Mouse (Mus musculus): ENCODE measurements around the gene Gm5136. TPM values are rescaled to one million over a fixed set of nuclear protein-coding genes. Genes with fewer than 3 reads are reported as not detected.
A peak's percentile ranks its signal among the peaks of the same experiment; 100 is the strongest.

Gene Gm5136
- polyA plus RNA-seq (2016; fragmentation: Nextera tagmentation; extraction: Ambion mirVana): 0.16 TPM in 1 of 2 replicates, not detected in the other

- Histone ChIP-seq H3K4me3 (no peak within 1 kb of the TSS), H3K36me3 (no peaks in the 10 kb centered on the region), H3K27ac (replicated peaks) (peak within 1 kb of the TSS; percentile 68), H3K4me2 (replicated peaks) (no peak within 1 kb of the TSS), H3K27me3 (no peaks in the 10 kb centered on the region), H3K9me3 (no peaks in the 10 kb centered on the region), H3K4me1 (0 out of 2 replicates have a peak, but pooled peaks cover 6% of the 10 kb centered on the region), H3K9ac (replicated peaks) (no peak within 1 kb of the TSS)
- 94% methylated on average over 9 of the region's 9 CpGs for WGBS
- peak; percentile 62; the same call in 1 of the 2 replicates for ATAC-seq (ENCODE audit: low FRiP score, low read depth)
Observed at GRCm38 (mm10) chr10:108699946-108700345, at the start of gene Gm5136. Gene Gm5136 (minus strand): TSS chr10:108700160.

GRCm38 (mm10) chr10:108743759-108744158, 43.8 kb upstream of the Gm5136 start:
- 90% methylated on average over 2 of the region's 2 CpGs for WGBS
- ATAC-seq (ENCODE audit: low FRiP score, low read depth): no peak
- H3K27me3 ChIP-seq: no peaks in the 10 kb centered on the region

GRCm38 (mm10) chr10:108733982-108734381, 34.0 kb upstream of the Gm5136 start:
- WGBS: 70% methylated on average over 2 of the region's 2 CpGs
- no peaks in the 10 kb centered on the region for H3K36me3 ChIP-seq
- H3K4me3 ChIP-seq: no peak overlapping the region
- no peak overlapping the region for H3K9ac ChIP-seq (replicated peaks)
- no peaks in the 10 kb centered on the region for H3K27me3 ChIP-seq
- 0 out of 2 replicates have a peak, but pooled peaks cover 6% of the 10 kb centered on the region for H3K9me3 ChIP-seq
- H3K27ac ChIP-seq (replicated peaks): no peak overlapping the region
- 0 out of 2 replicates have a peak, but pooled peaks have one; percentile 47 for ATAC-seq (ENCODE audit: low FRiP score, low read depth)
- no peaks in the 10 kb centered on the region for H3K4me1 ChIP-seq
- H3K4me2 ChIP-seq (replicated peaks): no peak overlapping the region

More at GRCm38 (mm10) chr10:108743759-108744158, 43.8 kb upstream of the Gm5136 start:
- no peak overlapping the region for H3K9ac ChIP-seq (replicated peaks)
- no peaks in the 10 kb centered on the region for H3K36me3 ChIP-seq
- H3K27ac ChIP-seq (replicated peaks): no peak overlapping the region
- H3K9me3 ChIP-seq: no peaks in the 10 kb centered on the region
- no peaks in the 10 kb centered on the region for H3K4me1 ChIP-seq
- no peak overlapping the region for H3K4me3 ChIP-seq
- H3K4me2 ChIP-seq (replicated peaks): no peak overlapping the region

- ATAC-seq (ENCODE audit: low FRiP score, low read depth): no peak
- Histone ChIP-seq H3K4me1 (no peaks in the 10 kb centered on the region), H3K36me3 (no peaks in the 10 kb centered on the region), H3K4me2 (replicated peaks) (no peak overlapping the region), H3K27ac (replicated peaks) (no peak overlapping the region), H3K9me3 (0 out of 2 replicates have a peak, but pooled peaks cover 6% of the 10 kb centered on the region), H3K4me3 (no peak overlapping the region), H3K27me3 (no peaks in the 10 kb centered on the region), H3K9ac (replicated peaks) (no peak overlapping the region)
- WGBS: 85% methylated on average over 8 of the region's 8 CpGs
Observed at GRCm38 (mm10) chr10:108728961-108729360, 29.0 kb upstream of the Gm5136 start.

- no peak overlapping the region for H3K9ac ChIP-seq (replicated peaks)
- H3K27me3 ChIP-seq: no peaks in the 10 kb centered on the region
- 91% methylated on average over 4 of the region's 4 CpGs for WGBS
- H3K9me3 ChIP-seq: no peaks in the 10 kb centered on the region
- H3K4me3 ChIP-seq: no peak overlapping the region
- no peak for ATAC-seq (ENCODE audit: low FRiP score, low read depth)
- H3K4me1 ChIP-seq: no peaks in the 10 kb centered on the region
- H3K27ac ChIP-seq (replicated peaks): no peak overlapping the region
- no peak overlapping the region for H3K4me2 ChIP-seq (replicated peaks)
- H3K36me3 ChIP-seq: no peaks in the 10 kb centered on the region
Observed at GRCm38 (mm10) chr10:108726391-108726790, 26.4 kb upstream of the Gm5136 start.

GRCm38 (mm10) chr10:108724878-108725277, 24.9 kb upstream of the Gm5136 start:
- H3K27me3 ChIP-seq: no peaks in the 10 kb centered on the region

GRCm38 (mm10) chr10:108710514-108710913, 10.6 kb upstream of the Gm5136 start:
- ATAC-seq (ENCODE audit: low FRiP score, low read depth): no peak
- H3K27me3 ChIP-seq: no peaks in the 10 kb centered on the region
- no peaks in the 10 kb centered on the region for H3K4me1 ChIP-seq
- no peak overlapping the region for H3K9ac ChIP-seq (replicated peaks)
- H3K4me3 ChIP-seq: no peak overlapping the region
- no peak overlapping the region for H3K4me2 ChIP-seq (replicated peaks)
- WGBS: 79% methylated on average over 5 of the region's 5 CpGs
- no peaks in the 10 kb centered on the region for H3K36me3 ChIP-seq
- no peaks in the 10 kb centered on the region for H3K9me3 ChIP-seq
- no peak overlapping the region for H3K27ac ChIP-seq (replicated peaks)

More at GRCm38 (mm10) chr10:108724878-108725277, 24.9 kb upstream of the Gm5136 start:
- no peaks in the 10 kb centered on the region for H3K9me3 ChIP-seq
- no peak overlapping the region for H3K4me3 ChIP-seq
- no peak overlapping the region for H3K27ac ChIP-seq (replicated peaks)
- ATAC-seq (ENCODE audit: low FRiP score, low read depth): no peak
- H3K36me3 ChIP-seq: no peaks in the 10 kb centered on the region
- H3K4me1 ChIP-seq: no peaks in the 10 kb centered on the region
- 90% methylated on average over 3 of the region's 3 CpGs for WGBS
- H3K9ac ChIP-seq (replicated peaks): no peak overlapping the region
- no peak overlapping the region for H3K4me2 ChIP-seq (replicated peaks)

GRCm38 (mm10) chr10:108705658-108706057, 5.7 kb upstream of the Gm5136 start:
- Histone ChIP-seq H3K4me1 (0 out of 2 replicates have a peak, but pooled peaks cover 6% of the 10 kb centered on the region), H3K27me3 (no peaks in the 10 kb centered on the region), H3K27ac (replicated peaks) (no peak overlapping the region), H3K9me3 (no peaks in the 10 kb centered on the region), H3K4me2 (replicated peaks) (no peak overlapping the region), H3K36me3 (no peaks in the 10 kb centered on the region), H3K4me3 (no peak overlapping the region), H3K9ac (replicated peaks) (no peak overlapping the region)
- no peak for ATAC-seq (ENCODE audit: low FRiP score, low read depth)
- WGBS: 92% methylated on average over 3 of the region's 3 CpGs

- 25% methylated on average over 14 of the region's 14 CpGs for WGBS
- H3K9ac ChIP-seq (replicated peaks): no peak overlapping the region
Observed at GRCm38 (mm10) chr10:108701361-108702128, 1.6 kb upstream of the Gm5136 start.

GRCm38 (mm10) chr10:108697062-108697461, 2.9 kb downstream of the Gm5136 start:
- H3K9ac ChIP-seq (replicated peaks): no peak overlapping the region
- H3K27ac ChIP-seq (replicated peaks): no peak overlapping the region
- no peaks in the 10 kb centered on the region for H3K36me3 ChIP-seq
- H3K4me1 ChIP-seq: 0 out of 2 replicates have a peak, but pooled peaks cover 6% of the 10 kb centered on the region
- no peak overlapping the region for H3K4me2 ChIP-seq (replicated peaks)
- no peak overlapping the region for H3K4me3 ChIP-seq
- no peaks in the 10 kb centered on the region for H3K9me3 ChIP-seq
- no peak for ATAC-seq (ENCODE audit: low FRiP score, low read depth)
- no peaks in the 10 kb centered on the region for H3K27me3 ChIP-seq
- 76% methylated on average over 5 of the region's 5 CpGs for WGBS

More at GRCm38 (mm10) chr10:108701361-108702128, 1.6 kb upstream of the Gm5136 start:
- no peaks in the 10 kb centered on the region for H3K9me3 ChIP-seq
- H3K27ac ChIP-seq (replicated peaks): peak overlapping the region; percentile 68
- no peaks in the 10 kb centered on the region for H3K36me3 ChIP-seq
- peak; percentile 79 for ATAC-seq (ENCODE audit: low FRiP score, low read depth)
- peak overlapping the region; percentile 18 for H3K4me2 ChIP-seq (replicated peaks)
- H3K4me3 ChIP-seq: no peak overlapping the region
- 0 out of 2 replicates have a peak, but pooled peaks cover 6% of the 10 kb centered on the region for H3K4me1 ChIP-seq
- no peaks in the 10 kb centered on the region for H3K27me3 ChIP-seq

- peak; percentile 78 for ATAC-seq (ENCODE audit: low FRiP score, low read depth)
- 40% methylated on average over 9 of the region's 9 CpGs for WGBS
- 0 out of 2 replicates have a peak overlapping the region, but pooled peaks have one; percentile 2 for H3K4me2 ChIP-seq (replicated peaks)
Observed at GRCm38 (mm10) chr10:108690954-108691353, 9.0 kb downstream of the Gm5136 start.

GRCm38 (mm10) chr10:108686696-108687095, 13.3 kb downstream of the Gm5136 start:
- no peaks in the 10 kb centered on the region for H3K36me3 ChIP-seq
- H3K9ac ChIP-seq (replicated peaks): no peak overlapping the region
- H3K27ac ChIP-seq (replicated peaks): peak overlapping the region; percentile 15; the same call in 1 of the 2 replicates
- ATAC-seq (ENCODE audit: low FRiP score, low read depth): 0 out of 2 replicates have a peak, but pooled peaks have one; percentile 38
- H3K9me3 ChIP-seq: no peaks in the 10 kb centered on the region
- H3K4me2 ChIP-seq (replicated peaks): no peak overlapping the region
- H3K27me3 ChIP-seq: no peaks in the 10 kb centered on the region
- 73% methylated on average over 4 of the region's 4 CpGs for WGBS
- H3K4me3 ChIP-seq: no peak overlapping the region
- no peaks in the 10 kb centered on the region; the same call in 1 of the 2 replicates for H3K4me1 ChIP-seq

More at GRCm38 (mm10) chr10:108690954-108691353, 9.0 kb downstream of the Gm5136 start:
- no peaks in the 10 kb centered on the region for H3K27me3 ChIP-seq
- H3K27ac ChIP-seq (replicated peaks): no peak overlapping the region
- no peaks in the 10 kb centered on the region for H3K36me3 ChIP-seq
- H3K9me3 ChIP-seq: no peaks in the 10 kb centered on the region
- no peaks in the 10 kb centered on the region; the same call in 1 of the 2 replicates for H3K4me1 ChIP-seq
- H3K9ac ChIP-seq (replicated peaks): no peak overlapping the region
- H3K4me3 ChIP-seq: no peak overlapping the region

Measured in midbrain, embryonic 12.5 days (tissue).